Comparison of ENCODE assay signal across 14 mouse cellular contexts in genomic region chr8:100104412-100105365, GRCm38 (mm10).
DNase-seq lines count a peak whose midpoint lies in the region; ATAC-seq lines count a peak whose summit lies in the region.
"Had no signal": no experiment of that assay in that cellular context is flagged by ENCODE, and none has a peak within 500 bp of the region (broad histone marks: within the 10 kb centered on the region; RNA-seq: fewer than 3 reads in every experiment).

No protein-coding gene starts in this region.

- intact Hi-C loops in heart, postnatal 14 days (cut with DNase I) = no loop called here

- no peaks in the 10 kb centered on the region for H3K4me1 ChIP-seq in forebrain, embryonic 11.5 days (replicated peaks; ENCODE audit: control insufficient read depth, insufficient read depth, low read length)
- no peaks in the 10 kb centered on the region for H3K4me1 ChIP-seq in forebrain, embryonic 13.5 days
- peaks cover 13% of the 10 kb centered on the region for H3K4me1 ChIP-seq in midbrain, embryonic 10.5 days
- no peaks in the 10 kb centered on the region for H3K4me1 ChIP-seq in midbrain, embryonic 15.5 days
- H3K4me1 ChIP-seq in neural tube, embryonic 12.5 days = 0 out of 2 replicates have a peak, but pooled peaks cover 4% of the 10 kb centered on the region
- H3K4me1 ChIP-seq: liver, embryonic 13.5 days; stomach, embryonic 15.5 days had no signal

- peak; percentile 55 for DNase-seq in forebrain, embryonic 11.5 days (ENCODE audit: low spot score)
- peak; percentile 64 for DNase-seq in midbrain, embryonic 10.5 days (ENCODE audit: low spot score)
- peak; percentile 0 for DNase-seq in embryo, embryonic 11.5 days (ENCODE audit: low read depth, low spot score)
- DNase-seq in heart, postnatal 14 days = no peak
- no peak for DNase-seq in adrenal gland, postnatal 4 days (ENCODE audit: low spot score in 2 of 2)
- DNase-seq: cerebellum, postnatal 36 days; kidney, postnatal 25 days; liver, embryonic 13.5 days; thymus, postnatal 25 days had no signal

- H3K4me3 ChIP-seq in forebrain, embryonic 11.5 days (ENCODE audit: low read depth, low read length) = no peak overlapping the region
- no peak overlapping the region for H3K4me3 ChIP-seq in forebrain, embryonic 13.5 days
- no peak overlapping the region for H3K4me3 ChIP-seq in midbrain, embryonic 10.5 days
- no peak overlapping the region for H3K4me3 ChIP-seq in midbrain, embryonic 15.5 days
- H3K4me3 ChIP-seq in neural tube, embryonic 12.5 days = no peak overlapping the region
- H3K4me3 ChIP-seq: liver, embryonic 13.5 days; stomach, embryonic 15.5 days had no signal

- H3K9me3 ChIP-seq in forebrain, embryonic 11.5 days (ENCODE audit: control insufficient read depth, low read length) = no peaks in the 10 kb centered on the region
- no peaks in the 10 kb centered on the region for H3K9me3 ChIP-seq in forebrain, embryonic 13.5 days (replicated peaks)
- no peaks in the 10 kb centered on the region for H3K9me3 ChIP-seq in midbrain, embryonic 10.5 days (replicated peaks)
- no peaks in the 10 kb centered on the region for H3K9me3 ChIP-seq in midbrain, embryonic 15.5 days
- no peaks in the 10 kb centered on the region for H3K9me3 ChIP-seq in neural tube, embryonic 12.5 days
- H3K9me3 ChIP-seq: liver, embryonic 13.5 days; stomach, embryonic 15.5 days had no signal

- peak; percentile 82 for ATAC-seq in forebrain, embryonic 11.5 days (replicated peaks; ENCODE audit: low FRiP score)
- ATAC-seq in forebrain, embryonic 13.5 days = no peak; the same call in 1 of the 2 replicates
- no peak; the same call in 1 of the 2 replicates for ATAC-seq in midbrain, embryonic 15.5 days (replicated peaks)
- peak; percentile 63; the same call in 1 of the 2 replicates for ATAC-seq in neural tube, embryonic 12.5 days (ENCODE audit: low FRiP score, low read depth)
- ATAC-seq: intestine, postnatal 0 days had no signal

- H3K9ac ChIP-seq in forebrain, embryonic 11.5 days (ENCODE audit: low read length) = no peak overlapping the region
- no peak overlapping the region for H3K9ac ChIP-seq in forebrain, embryonic 13.5 days
- H3K9ac ChIP-seq in midbrain, embryonic 15.5 days = no peak overlapping the region
- H3K9ac ChIP-seq in neural tube, embryonic 12.5 days = no peak overlapping the region
- H3K9ac ChIP-seq: liver, embryonic 13.5 days; stomach, embryonic 15.5 days had no signal

- H3K4me2 ChIP-seq in forebrain, embryonic 11.5 days (ENCODE audit: low read depth, low read length, severe bottlenecking) = no peak overlapping the region
- H3K4me2 ChIP-seq in forebrain, embryonic 13.5 days = no peak overlapping the region
- no peak overlapping the region for H3K4me2 ChIP-seq in midbrain, embryonic 15.5 days
- H3K4me2 ChIP-seq in neural tube, embryonic 12.5 days (replicated peaks) = no peak overlapping the region
- H3K4me2 ChIP-seq: liver, embryonic 13.5 days; stomach, embryonic 15.5 days had no signal

- H3K27me3 ChIP-seq in forebrain, embryonic 11.5 days (ENCODE audit: control insufficient read depth, insufficient read depth, low read length) = no peaks in the 10 kb centered on the region
- H3K27me3 ChIP-seq in forebrain, embryonic 13.5 days = no peaks in the 10 kb centered on the region
- H3K27me3 ChIP-seq in midbrain, embryonic 10.5 days (ENCODE audit: low read depth, poor library complexity, severe bottlenecking) = no peaks in the 10 kb centered on the region
- H3K27me3 ChIP-seq in midbrain, embryonic 15.5 days (replicated peaks) = no peaks in the 10 kb centered on the region
- no peaks in the 10 kb centered on the region for H3K27me3 ChIP-seq in neural tube, embryonic 12.5 days (replicated peaks)
- H3K27me3 ChIP-seq: liver, embryonic 13.5 days; stomach, embryonic 15.5 days had no signal

- H3K27ac ChIP-seq in forebrain, embryonic 11.5 days (ENCODE audit: low read depth, low read length) = no peak overlapping the region
- H3K27ac ChIP-seq in forebrain, embryonic 13.5 days = no peak overlapping the region
- peak overlapping the region; percentile 80 for H3K27ac ChIP-seq in midbrain, embryonic 10.5 days (replicated peaks)
- no peak overlapping the region for H3K27ac ChIP-seq in midbrain, embryonic 15.5 days
- no peak overlapping the region for H3K27ac ChIP-seq in neural tube, embryonic 12.5 days
- H3K27ac ChIP-seq: liver, embryonic 13.5 days; stomach, embryonic 15.5 days had no signal

- WGBS in forebrain, embryonic 11.5 days = 45% methylated on average over 11 of the region's 11 CpGs
- 39% methylated on average over 11 of the region's 11 CpGs for WGBS in forebrain, embryonic 13.5 days
- WGBS in midbrain, embryonic 10.5 days = 45% methylated on average over 11 of the region's 11 CpGs
- 39% methylated on average over 11 of the region's 11 CpGs for WGBS in midbrain, embryonic 15.5 days
- 46% methylated on average over 11 of the region's 11 CpGs for WGBS in neural tube, embryonic 12.5 days

- H3K36me3 ChIP-seq in forebrain, embryonic 11.5 days (ENCODE audit: control insufficient read depth, insufficient read depth, low read length) = no peaks in the 10 kb centered on the region
- no peaks in the 10 kb centered on the region for H3K36me3 ChIP-seq in forebrain, embryonic 13.5 days (ENCODE audit: poor library complexity, severe bottlenecking)
- H3K36me3 ChIP-seq in midbrain, embryonic 10.5 days = no peaks in the 10 kb centered on the region
- H3K36me3 ChIP-seq in midbrain, embryonic 15.5 days (replicated peaks) = no peaks in the 10 kb centered on the region
- H3K36me3 ChIP-seq in neural tube, embryonic 12.5 days = no peaks in the 10 kb centered on the region
- H3K36me3 ChIP-seq: liver, embryonic 13.5 days; stomach, embryonic 15.5 days had no signal

Comparison
In these comparisons a context has a peak if more than half of its experiments do, and no peak if none do; other contexts are left out.
1. ATAC-seq: peak in forebrain, embryonic 11.5 days (single experiment) and neural tube, embryonic 12.5 days (single experiment); none in forebrain, embryonic 13.5 days (single experiment) and midbrain, embryonic 15.5 days (single experiment).
2. DNase-seq: peak in forebrain, embryonic 11.5 days (single experiment), midbrain, embryonic 10.5 days (single experiment) and embryo, embryonic 11.5 days (single experiment); none in heart, postnatal 14 days (0 of 2) and adrenal gland, postnatal 4 days (0 of 2).